Mouse (Mus musculus) intestine, embryonic 15.5 days (tissue): ENCODE measurements around the gene Clptm1. TPM values are rescaled to one million over a fixed set of nuclear protein-coding genes. Genes with fewer than 3 reads are reported as not detected.
A peak's percentile ranks its signal among the peaks of the same experiment; 100 is the strongest.
"Not testable (repeated sequence)": the region's sequence is repeated elsewhere in the genome, so short reads cannot be mapped to it uniquely, and the experiment has no call there.

Experiments used
- ATAC-seq: fragments of 200-750 bp; cut with Nextera tagmentation; 2 replicates; pipeline ENCODE4 v1.8.0; 2017; ENCODE audit warnings: moderate TSS enrichment, moderate library complexity
- H3K27ac ChIP-seq: fragments of 300-500 bp; sonication (generic); 2 replicates; pipeline ENCODE4 v1.5.1; 2015; ENCODE audit warnings: mild to moderate bottlenecking, inconsistent platforms
- H3K27me3 ChIP-seq: fragments of 300-500 bp; sonication (generic); replicated peaks from 2 replicates; pipeline ENCODE4 v1.6.1; 2015; ENCODE audit warnings: inconsistent platforms
- H3K36me3 ChIP-seq: fragments of 300-500 bp; sonication (generic); 2 replicates; pipeline ENCODE4 v1.6.1; 2015; ENCODE audit warnings: inconsistent platforms
- H3K4me1 ChIP-seq: fragments of 300-500 bp; sonication (generic); replicated peaks from 2 replicates; pipeline ENCODE4 v1.6.1; 2015; ENCODE audit warnings: inconsistent platforms
- H3K4me2 ChIP-seq: fragments of 300-500 bp; sonication (generic); replicated peaks from 2 replicates; pipeline ENCODE4 v1.6.1; 2015; ENCODE audit warnings: mild to moderate bottlenecking, inconsistent platforms
- H3K4me3 ChIP-seq: fragments of 300-500 bp; sonication (generic); replicated peaks from 2 replicates; pipeline ENCODE4 v1.5.1; 2015; ENCODE audit warnings: inconsistent platforms
- H3K9ac ChIP-seq: fragments of 300-500 bp; sonication (generic); 2 replicates; pipeline ENCODE4 v1.6.1; 2015; ENCODE audit warnings: inconsistent platforms
- H3K9me3 ChIP-seq: fragments of 300-500 bp; sonication (generic); 2 replicates; pipeline ENCODE4 v1.6.1; 2016; ENCODE audit warnings: inconsistent platforms
- WGBS: fragments of 180-500 bp; shearing (Covaris S2); methylation state at CpG from one replicate; pipeline ENCODE4 v1.1.7; 2015; 5-methylcytosine and 5-hydroxymethylcytosine counted together
- polyA plus RNA-seq: library from polyadenylated mRNA; unstranded; fragments of >200 nt; fragmentation: Nextera tagmentation; extraction: Ambion mirVana; gene quantifications from 2 replicates; pipeline ENCODE4 v1.2.1, GENCODE M21; 2015

Gene Clptm1
- polyA plus RNA-seq, 1 experiment from 2014 or later: 77.2 TPM

DNA sequence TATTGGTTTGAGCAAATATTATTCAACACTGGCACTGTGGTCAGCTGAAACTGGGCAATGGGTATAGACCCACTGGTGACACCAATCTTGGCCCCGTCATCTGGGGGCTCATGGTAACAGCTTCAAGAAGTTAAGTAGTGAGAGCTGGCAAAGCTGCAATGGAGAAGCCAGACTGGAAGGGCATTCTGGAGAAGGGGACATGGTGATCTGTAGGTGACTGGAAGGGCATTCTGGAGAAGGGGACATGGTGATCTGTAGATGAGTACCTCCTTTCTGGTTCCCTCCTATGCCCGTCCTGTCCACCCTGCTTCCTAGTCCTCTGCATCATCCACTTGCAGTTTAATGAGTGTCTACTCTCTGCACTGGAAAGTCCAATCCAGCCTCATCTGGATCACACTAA, 23.8 kb upstream of the Clptm1 start:
- Histone ChIP-seq H3K9me3 (no peaks in the 10 kb centered on the region), H3K36me3 (no peaks in the 10 kb centered on the region), H3K4me3 (no peak overlapping the region), H3K4me2 (no peak overlapping the region), H3K9ac (no peak overlapping the region), H3K27ac (no peak overlapping the region), H3K4me1 (peaks cover 15% of the 10 kb centered on the region), H3K27me3 (no peaks in the 10 kb centered on the region)
- ATAC-seq: no peak
- WGBS: 89% methylated on average over 2 of the region's 2 CpGs

DNA sequence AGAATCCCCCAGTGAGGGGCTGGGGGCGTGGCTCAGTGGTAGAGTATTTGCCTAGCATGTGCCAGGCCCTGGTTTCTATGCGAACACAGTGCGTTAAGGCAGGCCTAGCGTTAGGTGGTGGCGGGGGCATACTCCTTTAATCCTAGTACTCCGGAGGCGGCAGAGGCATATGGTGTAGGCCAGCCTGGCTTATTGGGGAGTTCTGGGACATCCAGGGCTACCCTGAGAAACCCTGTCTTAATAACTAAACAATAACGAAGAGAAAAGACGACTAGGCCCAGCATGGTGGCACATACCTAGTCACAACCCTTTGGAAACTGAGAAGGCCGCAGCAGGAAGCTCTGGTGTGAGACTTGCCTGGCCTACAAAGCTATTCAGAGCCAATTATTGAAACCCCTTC, 23.3 kb upstream of the Clptm1 start:
- 92% methylated on average over 10 of the region's 10 CpGs for WGBS
- H3K27me3 ChIP-seq: no peaks in the 10 kb centered on the region

DNA sequence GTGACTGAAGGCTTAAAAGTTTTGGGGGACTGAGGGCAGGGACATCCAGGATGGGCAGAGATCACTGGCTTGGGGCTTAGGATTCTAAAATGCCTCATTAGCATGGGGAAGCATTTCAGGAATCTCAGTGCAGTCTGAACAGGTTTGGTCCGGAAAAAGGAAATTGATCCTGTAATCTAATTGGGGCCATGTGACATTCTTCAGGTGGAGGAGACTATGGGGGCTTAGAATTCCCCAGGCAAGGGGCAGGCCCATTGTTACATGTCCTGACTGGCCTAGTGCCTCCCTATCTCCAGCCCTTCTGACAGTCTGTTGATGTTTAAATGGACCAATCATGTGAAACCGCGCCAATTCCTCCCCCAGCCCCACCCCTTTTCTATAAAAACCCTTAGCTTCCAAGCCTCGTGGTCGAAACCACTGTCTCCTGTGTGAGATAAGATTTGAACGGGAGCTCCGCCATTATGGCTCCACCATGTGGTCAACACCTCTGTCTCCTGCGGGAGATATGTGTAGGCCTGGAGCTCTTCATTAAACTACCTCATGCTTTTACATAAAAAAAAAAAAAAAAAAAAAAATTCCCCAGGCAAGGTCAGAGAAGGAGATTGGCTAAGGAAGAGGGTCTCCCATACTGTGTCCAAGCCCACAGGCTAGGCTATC, 22.2 kb upstream of the Clptm1 start:
- 0 out of 2 replicates have a peak, but pooled peaks have one; percentile 15 for ATAC-seq
- H3K4me2 ChIP-seq, H3K36me3 ChIP-seq, H3K27ac ChIP-seq, H3K9ac ChIP-seq, H3K9me3 ChIP-seq, H3K27me3 ChIP-seq, H3K4me1 ChIP-seq, H3K4me3 ChIP-seq: not testable (repeated sequence)
- 72% methylated on average over 8 of the region's 8 CpGs for WGBS

More for the DNA sequence above, 23.3 kb upstream of the Clptm1 start:
- no peak overlapping the region for H3K4me3 ChIP-seq
- H3K36me3 ChIP-seq: no peaks in the 10 kb centered on the region
- no peaks in the 10 kb centered on the region for H3K9me3 ChIP-seq
- no peak overlapping the region for H3K9ac ChIP-seq
- no peak overlapping the region for H3K4me2 ChIP-seq
- ATAC-seq: no peak
- no peak overlapping the region for H3K27ac ChIP-seq
- H3K4me1 ChIP-seq: peaks cover 10% of the 10 kb centered on the region

DNA sequence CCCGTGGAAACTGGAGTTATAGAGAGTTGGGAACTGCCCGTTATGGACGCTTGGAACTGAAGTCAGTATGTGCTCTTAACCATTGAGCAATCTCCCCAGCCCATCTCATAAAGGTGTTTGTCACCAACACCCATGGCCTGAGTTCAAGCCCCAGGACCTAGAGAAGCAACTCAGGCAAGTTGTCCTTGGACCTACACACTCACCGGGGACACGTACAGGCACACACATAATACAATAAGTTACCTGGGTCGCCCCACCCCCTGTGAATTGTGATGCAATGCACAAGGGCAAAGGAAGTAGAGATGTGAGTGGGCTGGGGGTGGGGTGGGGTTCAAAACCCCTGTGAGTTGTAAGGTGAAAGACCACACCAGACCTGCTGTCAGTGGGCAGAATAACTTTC, 21.7 kb upstream of the Clptm1 start:
- Histone ChIP-seq H3K4me1 (no peaks in the 10 kb centered on the region), H3K27me3 (no peaks in the 10 kb centered on the region), H3K4me3 (no peak overlapping the region), H3K9ac (no peak overlapping the region), H3K36me3 (no peaks in the 10 kb centered on the region), H3K27ac (no peak overlapping the region), H3K9me3 (no peaks in the 10 kb centered on the region), H3K4me2 (no peak overlapping the region)
- ATAC-seq: peak; percentile 39; the same call in 1 of the 2 replicates
- 75% methylated on average over 6 of the region's 6 CpGs for WGBS

DNA sequence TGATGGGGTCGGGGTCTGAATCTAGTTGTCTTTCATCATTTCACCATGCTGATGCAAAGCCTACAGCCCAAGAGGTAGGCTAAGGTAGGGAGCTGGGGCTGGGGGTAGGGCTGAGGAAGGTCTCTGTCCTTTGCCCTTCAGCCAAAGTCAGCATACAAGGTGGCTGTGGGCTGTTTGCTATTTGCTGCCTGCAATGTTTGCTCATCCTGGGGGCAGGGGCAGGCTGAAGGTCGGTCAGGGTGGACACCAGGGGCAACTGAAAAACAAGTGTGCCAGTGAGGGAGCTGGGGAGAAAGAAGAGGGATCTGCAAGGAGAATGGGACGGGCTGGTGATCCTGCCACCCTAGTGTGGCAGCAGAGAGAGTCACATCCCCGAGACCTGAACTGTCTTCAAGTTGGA, 20.5 kb upstream of the Clptm1 start:
- 46% methylated on average over 4 of the region's 4 CpGs for WGBS
- Histone ChIP-seq H3K4me3 (no peak overlapping the region), H3K4me2 (no peak overlapping the region), H3K9ac (no peak overlapping the region), H3K27me3 (no peaks in the 10 kb centered on the region), H3K4me1 (no peaks in the 10 kb centered on the region), H3K27ac (no peak overlapping the region), H3K9me3 (no peaks in the 10 kb centered on the region), H3K36me3 (no peaks in the 10 kb centered on the region)
- ATAC-seq: no peak

DNA sequence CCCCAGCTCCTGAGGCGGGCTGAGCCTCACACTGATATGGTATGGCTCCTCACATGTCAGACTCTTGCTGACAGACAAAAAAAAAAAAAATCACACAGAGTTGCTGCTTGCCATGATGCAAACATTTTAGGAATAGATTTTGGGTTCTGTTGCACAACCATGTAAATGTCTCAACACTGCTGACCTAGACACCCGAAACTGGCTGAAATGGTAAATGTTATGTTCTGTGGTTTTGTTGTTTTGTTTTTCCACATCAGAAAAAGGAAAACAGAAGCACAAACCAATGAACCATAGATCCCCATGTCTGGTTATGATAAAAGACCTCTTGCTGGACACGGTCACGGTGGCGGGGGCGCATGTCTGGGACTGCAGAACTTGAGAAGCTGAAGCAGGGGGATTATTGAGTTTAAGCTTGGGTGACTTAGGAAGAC, 19.0 kb upstream of the Clptm1 start:
- Histone ChIP-seq H3K4me3 (no peak overlapping the region), H3K27me3 (no peaks in the 10 kb centered on the region), H3K9me3 (no peaks in the 10 kb centered on the region), H3K36me3 (no peaks in the 10 kb centered on the region), H3K4me2 (no peak overlapping the region), H3K9ac (no peak overlapping the region), H3K4me1 (no peaks in the 10 kb centered on the region), H3K27ac (no peak overlapping the region)
- 83% methylated on average over 6 of the region's 6 CpGs for WGBS
- no peak for ATAC-seq

DNA sequence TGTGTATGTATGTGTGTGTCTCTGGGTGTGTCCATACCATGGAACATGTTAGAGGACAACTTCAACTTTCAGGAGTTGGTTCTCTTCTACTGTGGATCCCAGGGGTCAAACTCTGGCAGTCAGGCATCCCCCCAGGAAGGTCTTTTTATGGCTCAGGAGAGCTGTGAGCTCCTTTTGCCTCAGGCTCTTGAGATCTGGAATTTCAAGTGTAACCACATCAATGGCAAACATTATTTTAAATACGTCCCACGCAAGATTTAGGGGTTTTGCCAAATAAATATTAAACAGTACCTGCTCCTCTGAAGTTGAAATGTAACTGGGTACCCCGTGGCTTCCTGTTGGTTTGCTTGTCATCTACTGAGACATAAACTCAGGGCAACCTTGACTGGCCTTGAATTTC, 18.1 kb upstream of the Clptm1 start:
- WGBS: 69% methylated on average over 3 of the region's 3 CpGs
- Histone ChIP-seq H3K36me3 (no peaks in the 10 kb centered on the region), H3K27me3 (no peaks in the 10 kb centered on the region), H3K9me3 (no peaks in the 10 kb centered on the region), H3K27ac (no peak overlapping the region), H3K4me2 (no peak overlapping the region), H3K4me3 (no peak overlapping the region), H3K4me1 (no peaks in the 10 kb centered on the region), H3K9ac (no peak overlapping the region)
- no peak for ATAC-seq

DNA sequence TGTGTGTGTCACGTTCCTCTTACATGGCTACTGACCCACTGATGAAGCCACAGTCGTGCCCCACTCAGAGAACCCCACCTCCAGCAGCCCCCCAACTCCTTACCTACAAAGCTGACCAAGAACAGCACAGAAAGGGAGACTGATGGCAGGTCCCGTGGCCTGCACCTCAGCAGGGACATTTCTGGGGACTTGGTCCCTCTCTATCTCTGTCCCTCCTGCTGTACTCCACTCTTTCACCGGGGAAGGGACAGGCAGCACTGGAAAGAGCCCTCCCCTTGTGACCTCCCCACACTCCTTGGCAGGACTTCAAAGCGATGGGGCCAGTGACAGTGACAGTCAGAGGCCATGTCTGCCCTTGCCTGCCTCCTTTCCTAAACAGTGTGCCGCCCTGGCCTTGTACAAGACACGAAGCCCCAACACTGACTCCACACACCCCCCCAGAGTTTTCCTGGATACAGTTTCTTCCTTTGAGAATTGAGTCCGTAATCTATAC, 16.4 kb upstream of the Clptm1 start, which contains the start of the genes Gm44805 and Apoc4:
Gene Gm44805, minus strand, starts transcription at position 222 of the 493 bp plus-strand sequence.
Gene Apoc4, minus strand, starts transcription at position 278 of the 493 bp plus-strand sequence.
- H3K27me3 ChIP-seq: no peaks in the 10 kb centered on the region
- H3K9me3 ChIP-seq: no peaks in the 10 kb centered on the region
- H3K9ac ChIP-seq: no peak within 1 kb of the TSS
- 59% methylated on average over 8 of the region's 8 CpGs for WGBS
- H3K4me1 ChIP-seq: 0 out of 2 replicates have a peak, but pooled peaks cover 7% of the 10 kb centered on the region
- H3K4me2 ChIP-seq: no peak within 1 kb of the TSS
- H3K4me3 ChIP-seq: no peak within 1 kb of the TSS
- H3K27ac ChIP-seq: no peak within 1 kb of the TSS
- ATAC-seq: no peak
- no peaks in the 10 kb centered on the region for H3K36me3 ChIP-seq

DNA sequence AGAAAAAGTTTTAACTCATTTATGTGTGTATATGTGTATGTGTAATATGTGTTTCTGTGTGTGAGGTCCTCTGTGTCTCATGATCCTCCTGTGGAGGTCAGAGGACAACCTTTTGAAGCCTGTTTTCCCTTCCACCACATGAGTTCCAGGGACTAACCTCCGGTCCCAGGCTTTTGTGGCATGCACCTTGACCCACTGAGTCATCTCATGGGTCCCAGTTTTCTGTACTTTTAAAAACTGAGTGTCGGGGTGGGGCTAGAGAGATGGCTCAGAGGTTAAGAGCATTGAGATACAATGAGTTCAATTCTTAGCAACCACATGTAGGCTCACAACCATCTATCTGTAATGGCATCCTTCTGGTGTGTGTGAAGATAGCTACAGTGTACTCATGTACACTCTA, 15.9 kb upstream of the Clptm1 start:
- no peak overlapping the region for H3K27ac ChIP-seq
- H3K27me3 ChIP-seq: no peaks in the 10 kb centered on the region
- no peak overlapping the region for H3K4me3 ChIP-seq
- WGBS: 69% methylated on average over 2 of the region's 2 CpGs
- ATAC-seq: peak; percentile 44
- 0 out of 2 replicates have a peak, but pooled peaks cover 7% of the 10 kb centered on the region for H3K4me1 ChIP-seq
- H3K9me3 ChIP-seq: no peaks in the 10 kb centered on the region
- H3K9ac ChIP-seq: no peak overlapping the region
- no peak overlapping the region for H3K4me2 ChIP-seq
- no peaks in the 10 kb centered on the region for H3K36me3 ChIP-seq

DNA sequence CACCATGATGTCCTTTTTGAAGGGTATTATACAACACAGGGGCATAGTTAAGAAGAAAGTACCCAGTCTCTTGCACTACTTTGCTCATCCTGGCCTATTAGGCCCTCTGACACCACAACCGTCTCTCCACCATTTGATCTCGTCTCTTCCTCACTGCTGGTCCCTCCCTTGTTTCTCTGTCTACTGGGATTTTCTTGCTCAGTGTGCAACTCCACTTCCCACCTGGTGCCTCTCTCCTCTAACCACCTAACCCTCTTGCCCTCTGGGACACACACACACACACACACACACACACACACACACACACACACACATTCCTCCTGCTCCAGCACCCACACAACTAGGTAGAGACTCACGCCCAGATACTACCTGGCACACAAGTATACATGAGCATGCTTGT, 14.1 kb upstream of the Clptm1 start:
- Histone ChIP-seq H3K4me2 (no peak overlapping the region), H3K4me3 (no peak overlapping the region), H3K36me3 (no peaks in the 10 kb centered on the region), H3K9ac (no peak overlapping the region), H3K4me1 (0 out of 2 replicates have a peak, but pooled peaks cover 7% of the 10 kb centered on the region), H3K9me3 (no peaks in the 10 kb centered on the region), H3K27ac (no peak overlapping the region), H3K27me3 (no peaks in the 10 kb centered on the region)
- WGBS: 84% methylated on average over 3 of the region's 3 CpGs
- ATAC-seq: no peak

DNA sequence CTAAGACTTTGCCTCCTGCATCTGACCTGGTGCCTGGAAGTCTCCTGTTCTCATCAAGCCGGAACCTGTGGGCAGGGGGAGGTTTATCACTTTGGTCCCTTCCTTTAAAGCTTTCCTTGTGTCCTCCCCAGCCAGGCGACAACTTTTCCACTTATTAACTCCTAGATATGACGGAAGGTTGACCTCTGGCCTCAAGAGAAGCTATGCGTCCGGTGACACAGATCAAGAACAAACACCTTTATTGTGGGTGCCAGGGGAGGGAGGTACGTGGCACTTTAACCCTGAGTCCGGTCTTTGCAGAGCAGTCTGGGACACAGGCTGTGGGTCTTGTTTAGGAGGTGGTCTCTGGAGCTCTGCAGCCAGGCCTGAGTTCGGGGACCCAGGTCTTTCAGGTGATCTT, 13.0 kb upstream of the Clptm1 start, which contains the start of gene Apoc2:
Gene Apoc2, minus strand, starts transcription at position 70 of the 400 bp plus-strand sequence.
- H3K27ac ChIP-seq: peak within 1 kb of the TSS; percentile 24; the same call in 1 of the 2 replicates
- H3K9ac ChIP-seq: no peak within 1 kb of the TSS
- WGBS: 60% methylated on average over 8 of the region's 8 CpGs
- no peaks in the 10 kb centered on the region for H3K9me3 ChIP-seq
- no peaks in the 10 kb centered on the region for H3K27me3 ChIP-seq
- H3K36me3 ChIP-seq: no peaks in the 10 kb centered on the region
- H3K4me3 ChIP-seq: no peak within 1 kb of the TSS
- no peak within 1 kb of the TSS for H3K4me2 ChIP-seq
- 0 out of 2 replicates have a peak, but pooled peaks cover 7% of the 10 kb centered on the region for H3K4me1 ChIP-seq
- ATAC-seq: peak; percentile 54

DNA sequence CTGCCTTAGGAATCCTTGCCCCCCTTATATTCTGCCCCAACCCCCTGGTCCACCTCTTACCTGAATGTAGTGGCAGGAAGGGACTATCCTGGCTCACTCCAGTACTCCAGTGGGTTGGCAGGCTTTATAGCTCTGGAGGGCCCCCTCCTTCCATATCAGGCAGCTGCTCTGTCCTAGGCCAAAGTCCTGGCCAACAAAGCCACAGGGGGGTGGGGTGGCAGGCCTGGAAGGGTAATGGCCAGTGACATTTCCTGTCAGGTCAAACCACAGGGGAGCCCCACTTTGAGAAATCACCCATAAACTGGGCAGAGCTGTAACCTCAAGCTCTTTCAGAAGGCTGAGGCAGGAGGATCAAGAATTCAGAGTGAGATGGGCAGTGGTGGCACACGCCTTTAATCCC, 11.8 kb upstream of the Clptm1 start:
- Histone ChIP-seq H3K27me3 (no peaks in the 10 kb centered on the region), H3K4me1 (0 out of 2 replicates have a peak, but pooled peaks cover 7% of the 10 kb centered on the region), H3K9me3 (no peaks in the 10 kb centered on the region), H3K27ac (no peak overlapping the region), H3K36me3 (no peaks in the 10 kb centered on the region), H3K4me3 (no peak overlapping the region), H3K9ac (no peak overlapping the region), H3K4me2 (no peak overlapping the region)
- ATAC-seq: peak; percentile 71
- WGBS: 70% methylated on average over 1 of the region's 1 CpGs

DNA sequence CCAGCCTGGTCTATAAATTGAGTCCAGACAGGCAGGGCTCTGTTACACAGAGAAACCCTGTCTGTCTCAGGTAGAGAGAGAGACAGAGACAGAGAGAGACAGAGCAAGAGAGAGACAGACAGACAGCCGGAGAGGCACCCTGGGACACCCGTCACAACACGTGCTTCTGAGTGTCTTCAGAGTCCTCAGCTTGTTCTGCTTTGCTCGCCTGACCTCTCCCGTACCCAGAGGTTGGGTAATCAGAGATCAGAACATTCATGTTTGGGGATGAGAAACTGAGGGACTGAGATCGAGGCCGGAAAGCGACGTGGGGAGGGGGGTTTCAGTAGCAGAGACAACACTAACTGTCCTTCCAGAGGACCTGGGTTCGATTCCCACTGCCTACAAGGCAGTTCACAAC, 11.0 kb upstream of the Clptm1 start:
- 87% methylated on average over 10 of the region's 10 CpGs for WGBS
- no peak for ATAC-seq
- Histone ChIP-seq H3K4me2 (no peak overlapping the region; the same call in 1 of the 2 replicates), H3K9me3 (no peaks in the 10 kb centered on the region), H3K27ac (no peak overlapping the region), H3K4me3 (no peak overlapping the region), H3K27me3 (no peaks in the 10 kb centered on the region), H3K36me3 (no peaks in the 10 kb centered on the region), H3K4me1 (0 out of 2 replicates have a peak, but pooled peaks cover 7% of the 10 kb centered on the region), H3K9ac (no peak overlapping the region)
